Mouse (Mus musculus) CD8-positive naive resting alpha-beta T cell, adult 57 days (primary cell): Measurements from ENCODE around the gene Ankrd1. TPM values are rescaled to one million over a fixed set of nuclear protein-coding genes. Genes with fewer than 3 reads are reported as not detected.

Source experiments
- total RNA-seq: library from RNA; stranded (reverse); gene quantifications from one replicate; pipeline ENCODE4 v1.2.4, GENCODE M21; 2023

Gene Ankrd1
- not detected for total RNA-seq

GRCm38 (mm10) chr19:36119783-36120471, at the start of gene Ankrd1:
Ankrd1 (minus strand) TSS chr19:36120099.

GRCm38 (mm10) chr19:36083262-36084225, 36.4 kb downstream of the Ankrd1 start, which contains the start of gene Rpp30:
Rpp30 (plus strand) TSS chr19:36083716.

Other genes starting within 250 kb of the Ankrd1 start
- not detected for gene Htr7, start 62.6 kb downstream of the Ankrd1 start, total RNA-seq
- gene Rpp30, start 36.4 kb downstream of the Ankrd1 start, total RNA-seq = 22.7 TPM
- gene Pcgf5, start 228.2 kb upstream of the Ankrd1 start, total RNA-seq = 61.4 TPM